Mouse (Mus musculus): ENCODE measurements around the gene Zdhhc3. TPM values are rescaled to one million over a fixed set of nuclear protein-coding genes. Genes with fewer than 3 reads are reported as not detected.

Gene Zdhhc3
- polyA plus RNA-seq, 1 experiment from 2014 or later = 57.9 TPM

DNA sequence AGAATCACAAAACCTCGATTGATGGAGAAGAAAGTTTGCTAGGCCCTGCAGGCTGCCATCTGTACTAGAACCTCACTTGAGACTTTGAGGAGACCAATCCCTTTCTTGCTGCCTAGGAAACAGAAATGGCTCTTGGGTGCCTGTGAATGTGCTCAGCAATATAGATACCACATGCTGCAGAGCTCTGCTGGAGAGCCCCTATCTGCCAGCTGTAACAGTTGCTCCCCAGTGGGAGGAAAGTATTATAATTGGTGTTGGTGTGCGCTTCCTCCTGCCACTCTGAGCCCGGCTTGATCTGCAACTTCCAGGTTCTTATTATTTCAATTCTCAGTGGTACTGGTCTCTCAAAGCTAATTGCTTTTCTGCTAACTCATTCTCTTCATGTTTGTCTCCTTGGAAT lies 10.0 kb upstream of the Zdhhc3 start:
- H3K9ac ChIP-seq (ENCODE audit: low read depth, low read length) = no peak overlapping the region
- no peak for TF ChIP-seq CTCF (IDR thresholded peaks at IDR 0.05; ENCODE audit: low read depth)
- no peaks in the 10 kb centered on the region for H3K9me3 ChIP-seq (replicated peaks; ENCODE audit: low read length)
- no peaks in the 10 kb centered on the region for H3K27me3 ChIP-seq (ENCODE audit: insufficient read depth, low read length)
- no peak overlapping the region for H3K27ac ChIP-seq
- peaks cover 49% of the 10 kb centered on the region for H3K36me3 ChIP-seq (ENCODE audit: insufficient read depth, low read length)
- no peaks in the 10 kb centered on the region for H3K4me1 ChIP-seq (replicated peaks; ENCODE audit: insufficient read depth, low read length)
- H3K4me3 ChIP-seq (replicated peaks; ENCODE audit: low read depth, low read length) = no peak overlapping the region
- no peak for ATAC-seq (replicated peaks; ENCODE audit: low FRiP score, low read depth)
- no peak for DNase-seq (ENCODE audit: low spot score)
- whole genome bisulfite sequencing = 86% methylated on average over 3 of the region's 3 CpGs
- H3K4me2 ChIP-seq (ENCODE audit: low read length) = no peak overlapping the region

DNA sequence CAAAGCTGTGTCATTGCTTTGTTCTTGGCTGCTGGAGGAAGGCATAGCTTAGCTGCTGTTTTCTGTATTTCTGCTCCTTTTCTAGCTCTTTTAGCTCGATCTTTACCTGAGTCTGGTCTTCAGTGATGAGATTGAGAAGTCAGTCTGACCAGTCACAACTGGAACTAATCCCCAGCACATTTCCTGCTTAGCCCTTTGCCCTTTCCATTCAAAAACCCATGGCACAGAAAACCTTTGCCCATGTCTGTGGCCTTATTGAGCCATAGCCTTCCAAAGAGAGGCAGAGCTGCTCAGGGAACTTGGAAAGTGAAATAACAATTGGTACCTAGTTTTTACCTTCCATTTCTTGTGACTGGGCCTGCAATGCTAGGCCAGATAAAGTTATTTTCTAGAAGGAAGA lies 2.6 kb upstream of the Zdhhc3 start:
- peaks cover 10% of the 10 kb centered on the region for H3K36me3 ChIP-seq (ENCODE audit: insufficient read depth, low read length)
- H3K27me3 ChIP-seq (ENCODE audit: insufficient read depth, low read length) = no peaks in the 10 kb centered on the region
- no peak for ATAC-seq (replicated peaks; ENCODE audit: low FRiP score, low read depth)
- WGBS = 96% methylated on average over 1 of the region's 1 CpGs
- TF ChIP-seq CTCF (IDR thresholded peaks at IDR 0.05; ENCODE audit: low read depth) = no peak
- H3K4me3 ChIP-seq (replicated peaks; ENCODE audit: low read depth, low read length) = no peak overlapping the region
- no peak overlapping the region for H3K27ac ChIP-seq
- no peak overlapping the region for H3K9ac ChIP-seq (ENCODE audit: low read depth, low read length)
- H3K4me1 ChIP-seq (replicated peaks; ENCODE audit: insufficient read depth, low read length) = peaks cover 13% of the 10 kb centered on the region
- no peaks in the 10 kb centered on the region for H3K9me3 ChIP-seq (replicated peaks; ENCODE audit: low read length)
- no peak for DNase-seq (ENCODE audit: low spot score)
- no peak overlapping the region for H3K4me2 ChIP-seq (ENCODE audit: low read length)

GRCm38 (mm10) chr9:123113931-123114330 lies 926 bp upstream of the Zdhhc3 start:
- Histone ChIP-seq H3K9ac (ENCODE audit: low read depth, low read length) (peak overlapping the region; percentile 95; the same call in 1 of the 2 replicates), H3K4me2 (ENCODE audit: low read length) (peak overlapping the region; percentile 85), H3K4me1 (replicated peaks; ENCODE audit: insufficient read depth, low read length) (peaks cover 13% of the 10 kb centered on the region), H3K27ac (peak overlapping the region; percentile 94; the same call in 1 of the 2 replicates), H3K27me3 (ENCODE audit: insufficient read depth, low read length) (no peaks in the 10 kb centered on the region), H3K36me3 (ENCODE audit: insufficient read depth, low read length) (peaks cover 2% of the 10 kb centered on the region; the same call in 1 of the 2 replicates), H3K4me3 (replicated peaks; ENCODE audit: low read depth, low read length) (peak overlapping the region; percentile 96), H3K9me3 (replicated peaks; ENCODE audit: low read length) (no peaks in the 10 kb centered on the region)
- TF ChIP-seq CTCF (IDR thresholded peaks at IDR 0.05; ENCODE audit: low read depth) = no peak
- DNase-seq (ENCODE audit: low spot score) (no peak), ATAC-seq (replicated peaks; ENCODE audit: low FRiP score, low read depth) (no peak)
- WGBS = 62% methylated on average over 6 of the region's 6 CpGs

GRCm38 (mm10) chr9:123111751-123112221 lies 1.2 kb downstream of the Zdhhc3 start:
- DNase-seq (ENCODE audit: low spot score) = no peak
- peak overlapping the region; percentile 96; the same call in 1 of the 2 replicates for H3K4me3 ChIP-seq (replicated peaks; ENCODE audit: low read depth, low read length)
- H3K36me3 ChIP-seq (ENCODE audit: insufficient read depth, low read length) = 0 out of 2 replicates have a peak, but pooled peaks cover 2% of the 10 kb centered on the region
- H3K9ac ChIP-seq (ENCODE audit: low read depth, low read length) = no peak overlapping the region
- no peak for ATAC-seq (replicated peaks; ENCODE audit: low FRiP score, low read depth)
- no peaks in the 10 kb centered on the region for H3K9me3 ChIP-seq (replicated peaks; ENCODE audit: low read length)
- H3K27me3 ChIP-seq (ENCODE audit: insufficient read depth, low read length) = no peaks in the 10 kb centered on the region
- TF ChIP-seq CTCF (IDR thresholded peaks at IDR 0.05; ENCODE audit: low read depth) = no peak
- WGBS = 49% methylated on average over 8 of the region's 8 CpGs
- H3K4me1 ChIP-seq (replicated peaks; ENCODE audit: insufficient read depth, low read length) = peaks cover 13% of the 10 kb centered on the region
- H3K4me2 ChIP-seq (ENCODE audit: low read length) = peak overlapping the region; percentile 85
- H3K27ac ChIP-seq = no peak overlapping the region

DNA sequence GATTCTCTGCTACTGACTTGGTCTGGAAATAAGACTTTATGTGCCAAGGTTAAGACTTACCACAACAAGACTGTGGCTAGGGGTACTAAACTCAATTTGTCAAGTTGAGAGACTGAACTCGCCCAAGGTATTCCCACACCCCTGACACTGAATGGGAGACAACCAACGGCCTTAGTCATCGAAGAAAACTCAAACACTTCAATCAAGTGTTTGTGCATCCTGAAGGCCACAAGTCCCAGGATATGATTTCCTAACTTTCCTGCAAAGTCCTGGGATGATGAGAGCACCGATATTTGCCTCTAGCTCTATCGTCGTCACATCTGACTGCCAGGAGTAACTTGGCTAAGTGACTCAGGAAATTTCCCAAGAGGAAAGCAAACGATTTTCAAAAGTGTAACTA lies 3.8 kb downstream of the Zdhhc3 start:
- Histone ChIP-seq H3K36me3 (ENCODE audit: insufficient read depth, low read length) (no peaks in the 10 kb centered on the region), H3K4me1 (replicated peaks; ENCODE audit: insufficient read depth, low read length) (peaks cover 13% of the 10 kb centered on the region), H3K9ac (ENCODE audit: low read depth, low read length) (no peak overlapping the region), H3K27me3 (ENCODE audit: insufficient read depth, low read length) (no peaks in the 10 kb centered on the region), H3K4me2 (ENCODE audit: low read length) (no peak overlapping the region), H3K4me3 (replicated peaks; ENCODE audit: low read depth, low read length) (no peak overlapping the region), H3K9me3 (replicated peaks; ENCODE audit: low read length) (no peaks in the 10 kb centered on the region), H3K27ac (no peak overlapping the region)
- no peak for ATAC-seq (replicated peaks; ENCODE audit: low FRiP score, low read depth)
- WGBS = 82% methylated on average over 7 of the region's 7 CpGs
- TF ChIP-seq CTCF (IDR thresholded peaks at IDR 0.05; ENCODE audit: low read depth) = no peak
- DNase-seq (ENCODE audit: low spot score) = no peak

DNA sequence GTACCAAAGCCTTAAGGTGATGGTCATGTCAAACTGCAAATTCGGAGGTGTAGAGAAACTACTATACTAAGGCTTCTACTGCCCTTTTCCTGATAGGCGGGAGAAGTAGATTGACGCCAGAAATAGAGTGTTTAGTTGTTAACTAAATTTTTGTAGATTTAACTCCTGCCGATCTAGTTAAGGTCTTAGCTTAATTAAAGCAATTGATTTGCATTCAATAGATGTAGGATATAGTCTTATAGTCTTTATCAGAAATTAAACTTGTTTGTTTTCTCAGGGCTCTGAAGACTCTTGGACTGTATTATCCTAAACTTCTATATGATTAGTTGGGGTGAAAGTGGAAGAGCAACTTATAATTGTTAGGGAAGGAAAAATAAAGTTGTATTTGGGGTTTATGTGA lies 5.8 kb downstream of the Zdhhc3 start:
- WGBS = 97% methylated on average over 4 of the region's 4 CpGs
- TF ChIP-seq CTCF (IDR thresholded peaks at IDR 0.05; ENCODE audit: low read depth) = no peak

GRCm38 (mm10) chr9:123104362-123104761 lies 8.6 kb downstream of the Zdhhc3 start:
- DNase-seq (ENCODE audit: low spot score) (no peak), ATAC-seq (replicated peaks; ENCODE audit: low FRiP score, low read depth) (no peak)
- Histone ChIP-seq H3K4me1 (replicated peaks; ENCODE audit: insufficient read depth, low read length) (no peaks in the 10 kb centered on the region), H3K9me3 (replicated peaks; ENCODE audit: low read length) (no peaks in the 10 kb centered on the region), H3K27me3 (ENCODE audit: insufficient read depth, low read length) (no peaks in the 10 kb centered on the region), H3K27ac (no peak overlapping the region), H3K9ac (ENCODE audit: low read depth, low read length) (no peak overlapping the region), H3K4me3 (replicated peaks; ENCODE audit: low read depth, low read length) (no peak overlapping the region), H3K36me3 (ENCODE audit: insufficient read depth, low read length) (0 out of 2 replicates have a peak, but pooled peaks cover 9% of the 10 kb centered on the region), H3K4me2 (ENCODE audit: low read length) (no peak overlapping the region)
- TF ChIP-seq CTCF (IDR thresholded peaks at IDR 0.05; ENCODE audit: low read depth) = no peak

More for the DNA sequence above, 5.8 kb downstream of the Zdhhc3 start:
- H3K9me3 ChIP-seq (replicated peaks; ENCODE audit: low read length) = no peaks in the 10 kb centered on the region
- no peaks in the 10 kb centered on the region for H3K27me3 ChIP-seq (ENCODE audit: insufficient read depth, low read length)
- no peak overlapping the region for H3K4me2 ChIP-seq (ENCODE audit: low read length)
- no peak overlapping the region for H3K4me3 ChIP-seq (replicated peaks; ENCODE audit: low read depth, low read length)
- no peaks in the 10 kb centered on the region for H3K36me3 ChIP-seq (ENCODE audit: insufficient read depth, low read length)
- no peak for DNase-seq (ENCODE audit: low spot score)
- peaks cover 6% of the 10 kb centered on the region for H3K4me1 ChIP-seq (replicated peaks; ENCODE audit: insufficient read depth, low read length)
- H3K9ac ChIP-seq (ENCODE audit: low read depth, low read length) = no peak overlapping the region
- peak; percentile 66; the same call in 1 of the 2 replicates for ATAC-seq (replicated peaks; ENCODE audit: low FRiP score, low read depth)
- H3K27ac ChIP-seq = no peak overlapping the region

Data from kidney, postnatal 0 days (tissue).